Mouse (Mus musculus) stomach, postnatal 0 days (tissue): Measurements from ENCODE around the gene Wnt4. TPM values are rescaled to one million over a fixed set of nuclear protein-coding genes. Genes with fewer than 3 reads are reported as not detected.
A peak's percentile ranks its signal among the peaks of the same experiment; 100 is the strongest.

Experiments used
- ATAC-seq: fragments of 200-750 bp; cut with Nextera tagmentation; 2 replicates; pipeline ENCODE4 v1.8.0; 2017; ENCODE audit not compliant: low FRiP score, low TSS enrichment
- DNase-seq: peaks from one replicate; pipeline ENCODE4 v3.0.0-alpha.2; 2016; ENCODE audit warnings: low spot score
- H3K27ac ChIP-seq: fragments of 300-500 bp; sonication (generic); replicated peaks from 2 replicates; pipeline ENCODE4 v1.5.1; 2014; ENCODE audit warnings: mild to moderate bottlenecking, control low read depth
- H3K27me3 ChIP-seq: fragments of 300-500 bp; sonication (generic); 2 replicates; pipeline ENCODE4 v1.6.1; 2014; ENCODE audit warnings: low read length; ENCODE audit not compliant: control insufficient read depth, insufficient read depth
- H3K36me3 ChIP-seq: fragments of 300-500 bp; sonication (generic); 2 replicates; pipeline ENCODE4 v1.6.1; 2014; ENCODE audit warnings: low read length, mixed read lengths; ENCODE audit not compliant: control insufficient read depth, insufficient read depth
- H3K4me1 ChIP-seq: fragments of 300-500 bp; sonication (generic); replicated peaks from 2 replicates; pipeline ENCODE4 v1.6.1; 2014; ENCODE audit warnings: antibody characterized with exemption; ENCODE audit not compliant: control insufficient read depth, insufficient read depth
- H3K4me2 ChIP-seq: fragments of 300-500 bp; sonication (generic); replicated peaks from 2 replicates; pipeline ENCODE4 v1.6.1; 2014; ENCODE audit warnings: low read depth, mild to moderate bottlenecking, control low read depth, moderate library complexity
- H3K4me3 ChIP-seq: fragments of 300-500 bp; sonication (generic); 2 replicates; pipeline ENCODE4 v1.5.1; 2014; ENCODE audit warnings: low read depth, low read length, control low read depth
- H3K9ac ChIP-seq: fragments of 300-500 bp; sonication (generic); 2 replicates; pipeline ENCODE4 v1.6.1; 2014; ENCODE audit warnings: mild to moderate bottlenecking, low read length, control low read depth, mixed read lengths
- H3K9me3 ChIP-seq: fragments of 300-500 bp; sonication (generic); 2 replicates; pipeline ENCODE4 v1.6.1; 2016; ENCODE audit warnings: low read length; ENCODE audit not compliant: control insufficient read depth
- CTCF ChIP-seq: IDR thresholded peaks from 2 replicates; pipeline ENCODE4 v1.5.1; 2016; ENCODE audit warnings: antibody characterized with exemption, low read depth, mild to moderate bottlenecking, moderate library complexity
- EP300 ChIP-seq: optimal IDR thresholded peaks from 2 replicates; pipeline ENCODE3; 2016; ENCODE audit warnings: antibody characterized with exemption
- WGBS: fragments of 180-500 bp; shearing (Covaris S2); extraction: QIAGEN DNeasy Blood & Tissue Kit; methylation state at CpG from one replicate; pipeline ENCODE4 v1.1.7; 2014; 5-methylcytosine and 5-hydroxymethylcytosine counted together
- polyA plus RNA-seq: library from polyadenylated mRNA; unstranded; fragments of >200 nt; fragmentation: Nextera tagmentation; extraction: Ambion mirVana; gene quantifications from 2 replicates; pipeline ENCODE4 v1.2.1, GENCODE M21; 2015

Gene Wnt4
- polyA plus RNA-seq, 1 experiment from 2014 or later, result 45.3 TPM

DNA sequence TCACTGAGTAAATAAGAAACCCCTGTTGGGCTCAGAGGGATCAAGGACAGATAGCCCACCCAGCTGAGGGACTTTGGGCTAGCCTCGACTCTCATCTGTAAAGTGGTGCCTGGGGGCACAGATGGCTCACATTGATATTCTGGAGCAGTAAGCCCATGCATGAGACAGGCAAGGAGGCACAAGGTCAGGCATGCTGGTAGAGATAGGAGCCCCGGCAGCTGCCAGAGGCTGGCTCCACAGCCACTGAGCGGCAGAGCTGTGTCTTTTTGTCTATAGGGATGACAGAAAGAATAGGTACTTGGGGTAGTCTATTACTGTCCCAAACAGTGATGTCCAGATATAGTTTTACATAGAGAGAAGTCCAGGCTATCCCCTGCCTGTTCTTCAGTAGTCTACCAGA, 4.0 kb downstream of the Wnt4 start:
- Histone ChIP-seq H3K27ac (no peak overlapping the region; the same call in 1 of the 2 replicates), H3K27me3 (peaks cover 7% of the 10 kb centered on the region; the same call in 1 of the 2 replicates), H3K4me1 (peaks cover 3% of the 10 kb centered on the region; the same call in 1 of the 2 replicates), H3K9me3 (no peaks in the 10 kb centered on the region), H3K9ac (no peak overlapping the region), H3K4me2 (no peak overlapping the region), H3K4me3 (no peak overlapping the region), H3K36me3 (no peaks in the 10 kb centered on the region)
- TF ChIP-seq EP300 (no peak), CTCF (no peak)
- DNase-seq (no peak), ATAC-seq (no peak)
- WGBS, result 78% methylated on average over 3 of the region's 3 CpGs

DNA sequence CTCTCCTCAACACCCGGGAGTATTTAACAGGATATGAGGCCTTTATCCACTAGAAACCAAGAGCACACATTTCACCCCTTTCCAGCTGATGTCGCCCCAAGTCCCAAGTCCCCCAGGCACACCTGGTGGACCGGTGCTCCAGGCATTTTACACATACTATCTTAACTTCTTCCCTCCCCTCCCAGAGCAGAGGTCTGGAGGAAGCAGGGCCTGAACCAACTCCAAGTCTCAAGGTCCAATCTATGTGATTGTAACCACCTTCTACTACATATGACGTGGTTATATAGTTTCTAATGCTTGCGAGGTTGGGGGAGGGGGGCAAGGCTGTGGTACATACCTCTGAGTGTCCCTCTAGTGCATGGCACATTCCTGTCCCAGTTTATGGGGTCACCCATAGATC, 4.8 kb downstream of the Wnt4 start:
- no peak overlapping the region for H3K4me3 ChIP-seq
- H3K4me2 ChIP-seq, result 0 out of 2 replicates have a peak overlapping the region, but pooled peaks have one; percentile 35
- no peak for ATAC-seq
- no peaks in the 10 kb centered on the region for H3K36me3 ChIP-seq
- H3K9ac ChIP-seq, result no peak overlapping the region
- H3K27me3 ChIP-seq, result peaks cover 7% of the 10 kb centered on the region; the same call in 1 of the 2 replicates
- TF ChIP-seq CTCF, result no peak
- no peak for TF ChIP-seq EP300
- peaks cover 3% of the 10 kb centered on the region; the same call in 1 of the 2 replicates for H3K4me1 ChIP-seq
- WGBS, result 67% methylated on average over 5 of the region's 5 CpGs
- no peak for DNase-seq
- no peaks in the 10 kb centered on the region for H3K9me3 ChIP-seq
- H3K27ac ChIP-seq, result peak overlapping the region; percentile 77

DNA sequence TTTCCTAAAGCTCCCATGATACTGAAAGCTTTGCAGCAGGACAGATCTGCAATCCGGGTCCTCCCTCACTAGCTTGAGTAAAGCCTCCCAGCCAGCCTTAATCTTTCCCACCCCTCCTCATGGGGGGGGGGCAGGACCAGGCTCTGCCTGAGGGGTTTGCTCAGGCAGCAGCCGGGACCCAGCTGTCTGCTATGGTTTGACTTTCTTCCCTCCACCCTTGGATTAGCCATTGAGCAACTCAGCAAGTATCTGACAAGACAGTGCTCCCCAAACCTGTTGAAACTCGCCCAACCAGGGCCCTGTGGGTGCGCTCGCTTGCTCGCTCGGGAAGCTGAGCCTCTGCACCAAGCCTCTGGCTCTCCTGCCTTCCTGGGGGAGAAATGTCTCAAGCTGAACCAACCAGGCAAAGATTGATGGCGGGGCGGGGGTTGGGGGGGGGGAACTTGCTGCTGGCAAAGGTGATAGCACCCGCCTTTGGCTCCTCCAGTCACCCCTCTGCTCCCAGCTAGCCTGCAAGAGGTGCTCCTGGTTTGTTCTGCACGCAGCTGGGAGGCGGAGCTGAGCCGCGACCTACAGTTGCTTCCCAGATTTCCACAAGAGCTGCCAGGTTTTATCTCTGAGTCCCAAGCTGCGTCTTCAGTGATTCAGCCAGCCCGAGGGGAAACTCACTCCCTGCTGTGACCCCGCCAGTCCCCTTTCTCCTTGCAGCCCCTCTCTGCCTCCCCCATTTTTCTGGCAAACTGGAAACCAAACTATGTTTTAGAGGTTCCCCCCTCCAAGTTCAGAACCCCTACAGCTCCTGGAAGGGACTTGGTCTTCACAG, 5.5 kb downstream of the Wnt4 start:
- H3K4me2 ChIP-seq, result peak overlapping the region; percentile 35

DNA sequence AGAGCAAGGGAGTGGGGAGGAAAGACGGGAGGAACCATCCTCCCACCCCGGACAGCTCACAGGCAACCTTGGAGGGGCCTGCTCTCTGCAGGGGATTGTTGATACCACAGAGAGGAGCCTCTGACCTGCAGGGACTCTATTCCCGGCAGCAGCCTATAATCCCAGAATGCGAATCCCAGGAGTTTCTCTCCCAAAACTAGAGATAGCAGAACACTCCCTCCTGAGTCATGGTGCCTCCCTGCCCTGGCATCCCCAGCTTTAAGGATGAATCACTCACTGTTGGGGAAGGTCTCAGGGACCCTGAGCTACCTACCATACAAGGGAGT, 6.1 kb downstream of the Wnt4 start:
- Histone ChIP-seq H3K27me3 (peaks cover 3% of the 10 kb centered on the region; the same call in 1 of the 2 replicates), H3K36me3 (no peaks in the 10 kb centered on the region), H3K4me2 (peak overlapping the region; percentile 35), H3K4me3 (no peak overlapping the region), H3K27ac (peak overlapping the region; percentile 77), H3K9me3 (no peaks in the 10 kb centered on the region), H3K9ac (0 out of 2 replicates have a peak overlapping the region, but pooled peaks have one; percentile 1), H3K4me1 (peaks cover 3% of the 10 kb centered on the region; the same call in 1 of the 2 replicates)
- 18% methylated on average over 4 of the region's 4 CpGs for WGBS
- TF ChIP-seq EP300 (no peak), CTCF (no peak)
- no peak for DNase-seq
- ATAC-seq, result no peak

More for the DNA sequence above, 5.5 kb downstream of the Wnt4 start:
- TF ChIP-seq CTCF, result 0 out of 2 replicates have a peak, but pooled peaks have one; percentile 13
- no peak for TF ChIP-seq EP300
- DNase-seq (peak; percentile 35), ATAC-seq (peak; percentile 10; the same call in 1 of the 2 replicates)
- Histone ChIP-seq H3K27me3 (peaks cover 5% of the 10 kb centered on the region; the same call in 1 of the 2 replicates), H3K9ac (0 out of 2 replicates have a peak overlapping the region, but pooled peaks have one; percentile 8), H3K4me1 (peaks cover 3% of the 10 kb centered on the region; the same call in 1 of the 2 replicates), H3K36me3 (no peaks in the 10 kb centered on the region), H3K27ac (peak overlapping the region; percentile 77), H3K4me3 (no peak overlapping the region), H3K9me3 (no peaks in the 10 kb centered on the region)
- 7% methylated on average over 17 of the region's 17 CpGs for WGBS

DNA sequence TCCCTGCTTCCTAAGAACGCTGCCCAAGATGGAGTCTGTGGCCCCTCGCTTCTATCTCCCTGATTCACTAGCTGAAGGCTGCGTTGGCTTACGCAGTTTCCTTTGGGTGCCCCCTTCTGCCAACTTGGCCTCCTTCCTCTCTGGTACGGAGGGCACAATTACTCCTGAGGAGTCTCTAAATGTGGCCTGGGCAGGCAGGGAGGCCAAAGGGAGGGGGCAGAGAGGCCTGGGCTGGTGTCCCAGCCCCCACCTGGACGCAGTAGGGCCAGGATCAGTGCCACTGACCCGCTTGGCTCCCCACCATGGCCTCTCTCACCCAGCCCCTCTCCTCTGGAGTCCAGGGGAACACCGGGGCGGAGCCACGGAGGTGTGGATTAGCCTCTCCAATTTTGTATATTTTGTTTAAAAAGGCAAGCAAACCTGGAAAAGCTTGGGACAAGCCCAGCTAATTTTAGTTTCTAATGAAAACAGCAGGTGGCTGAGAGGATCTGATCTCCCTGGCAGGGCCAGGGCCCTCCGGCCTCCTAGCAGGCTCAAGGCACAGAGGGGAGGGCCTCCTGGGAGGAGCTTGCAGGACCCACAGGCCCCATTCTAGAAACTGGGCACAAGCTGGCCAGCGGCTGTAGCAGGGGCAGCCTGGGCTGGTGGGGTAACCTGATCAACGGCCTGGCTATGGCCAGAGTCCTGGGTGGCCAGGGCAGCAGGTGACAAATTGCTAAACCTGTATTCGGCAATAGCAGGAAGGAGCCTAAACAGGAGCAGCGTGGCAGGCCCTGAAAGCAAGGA, 8.8 kb downstream of the Wnt4 start:
- Histone ChIP-seq H3K9ac (no peak overlapping the region), H3K27me3 (no peaks in the 10 kb centered on the region), H3K9me3 (no peaks in the 10 kb centered on the region), H3K36me3 (peaks cover 3% of the 10 kb centered on the region; the same call in 1 of the 2 replicates), H3K27ac (peak overlapping the region; percentile 49), H3K4me1 (peaks cover 3% of the 10 kb centered on the region; the same call in 1 of the 2 replicates), H3K4me3 (no peak overlapping the region), H3K4me2 (no peak overlapping the region)
- DNase-seq (no peak), ATAC-seq (no peak)
- WGBS, result 75% methylated on average over 15 of the region's 15 CpGs
- no peak for TF ChIP-seq EP300
- TF ChIP-seq CTCF, result no peak
